Mouse (Mus musculus) stomach, embryonic 14.5 days (tissue): ENCODE results near the gene Syn3. TPM values are rescaled to one million over a fixed set of nuclear protein-coding genes. Genes with fewer than 3 reads are reported as not detected.
A peak's percentile ranks its signal among the peaks of the same experiment; 100 is the strongest.

Source experiments
- ATAC-seq: fragments of 200-750 bp; cut with Nextera tagmentation; 2 replicates; pipeline ENCODE4 v1.8.0; 2017; ENCODE audit warnings: low read depth, moderate TSS enrichment; ENCODE audit not compliant: insufficient number of reproducible peaks, insufficient read depth, low FRiP score
- H3K27ac ChIP-seq: fragments of 300-500 bp; sonication (generic); 2 replicates; pipeline ENCODE4 v1.5.1; 2014; ENCODE audit warnings: mild to moderate bottlenecking, low read length, moderate library complexity, mixed read lengths
- H3K27me3 ChIP-seq: fragments of 300-500 bp; sonication (generic); 2 replicates; pipeline ENCODE4 v1.6.1; 2014; ENCODE audit warnings: low read length, control low read depth, mixed read lengths; ENCODE audit not compliant: control insufficient read depth, insufficient read depth
- H3K36me3 ChIP-seq: fragments of 300-500 bp; sonication (generic); 2 replicates; pipeline ENCODE4 v1.6.1; 2014; ENCODE audit warnings: mild to moderate bottlenecking, control low read depth, low read length, moderate library complexity, mixed read lengths; ENCODE audit not compliant: control insufficient read depth, insufficient read depth
- H3K4me1 ChIP-seq: fragments of 300-500 bp; sonication (generic); 2 replicates; pipeline ENCODE4 v1.6.1; 2014; ENCODE audit warnings: low read length, control low read depth, mixed read lengths; ENCODE audit not compliant: control insufficient read depth, insufficient read depth
- H3K4me2 ChIP-seq: fragments of 300-500 bp; sonication (generic); replicated peaks from 2 replicates; pipeline ENCODE4 v1.6.1; 2014; ENCODE audit warnings: low read depth, low read length, control low read depth
- H3K4me3 ChIP-seq: fragments of 300-500 bp; sonication (generic); 2 replicates; pipeline ENCODE4 v1.5.1; 2014; ENCODE audit warnings: low read depth, low read length, control low read depth
- H3K9ac ChIP-seq: fragments of 300-500 bp; sonication (generic); replicated peaks from 2 replicates; pipeline ENCODE4 v1.6.1; 2014; ENCODE audit warnings: low read depth, mild to moderate bottlenecking, control low read depth, low read length, moderate library complexity, mixed read lengths
- H3K9me3 ChIP-seq: fragments of 300-500 bp; sonication (generic); 2 replicates; pipeline ENCODE4 v1.6.1; 2016; ENCODE audit warnings: low read depth, low read length, control low read depth; ENCODE audit not compliant: control insufficient read depth
- WGBS: fragments of 180-500 bp; shearing (Covaris S2); extraction: QIAGEN DNeasy Blood & Tissue Kit; methylation state at CpG from one replicate; pipeline ENCODE4 v1.1.7; 2014; 5-methylcytosine and 5-hydroxymethylcytosine counted together
- polyA plus RNA-seq: library from polyadenylated mRNA; unstranded; fragments of >200 nt; fragmentation: Nextera tagmentation; extraction: Ambion mirVana; gene quantifications from 2 replicates; pipeline ENCODE4 v1.2.1, GENCODE M21; 2014

Syn3 gene
- polyA plus RNA-seq, 1 experiment from 2014 or later = 5.8 TPM

GRCm38 (mm10) chr10:86065661-86066060 is 433.0 kb downstream of the Syn3 start:
- no peak overlapping the region for H3K27ac ChIP-seq
- no peak overlapping the region for H3K4me2 ChIP-seq
- no peaks in the 10 kb centered on the region for H3K27me3 ChIP-seq
- H3K9ac ChIP-seq = no peak overlapping the region
- H3K36me3 ChIP-seq = no peaks in the 10 kb centered on the region
- ATAC-seq = no peak
- H3K9me3 ChIP-seq = no peaks in the 10 kb centered on the region
- 78% methylated on average over 1 of the region's 1 CpGs for WGBS
- peaks cover 6% of the 10 kb centered on the region; the same call in 1 of the 2 replicates for H3K4me1 ChIP-seq
- no peak overlapping the region for H3K4me3 ChIP-seq

- WGBS = 4% methylated on average over 4 of the region's 4 CpGs
- Histone ChIP-seq H3K4me1 (peaks cover 6% of the 10 kb centered on the region; the same call in 1 of the 2 replicates), H3K4me2 (no peak overlapping the region), H3K36me3 (no peaks in the 10 kb centered on the region), H3K9ac (no peak overlapping the region), H3K4me3 (no peak overlapping the region), H3K27me3 (no peaks in the 10 kb centered on the region), H3K27ac (no peak overlapping the region), H3K9me3 (no peaks in the 10 kb centered on the region)
- peak; percentile 74 for ATAC-seq
Observed at GRCm38 (mm10) chr10:86064937-86065336, 433.8 kb downstream of the Syn3 start.

- 90% methylated on average over 8 of the region's 8 CpGs for WGBS
- H3K9ac ChIP-seq = no peak overlapping the region
- no peak overlapping the region for H3K4me3 ChIP-seq
- H3K27ac ChIP-seq = no peak overlapping the region
- no peaks in the 10 kb centered on the region for H3K36me3 ChIP-seq
- no peak overlapping the region for H3K4me2 ChIP-seq
- 0 out of 2 replicates have a peak, but pooled peaks cover 3% of the 10 kb centered on the region for H3K4me1 ChIP-seq
- no peaks in the 10 kb centered on the region for H3K27me3 ChIP-seq
- no peak for ATAC-seq
- no peaks in the 10 kb centered on the region for H3K9me3 ChIP-seq
Observed at GRCm38 (mm10) chr10:86063018-86063384, 435.7 kb downstream of the Syn3 start.

- 58% methylated on average over 5 of the region's 5 CpGs for WGBS
- Histone ChIP-seq H3K27ac (no peak overlapping the region), H3K4me3 (no peak overlapping the region), H3K9me3 (no peaks in the 10 kb centered on the region), H3K27me3 (no peaks in the 10 kb centered on the region), H3K4me2 (no peak overlapping the region), H3K36me3 (no peaks in the 10 kb centered on the region), H3K9ac (no peak overlapping the region), H3K4me1 (0 out of 2 replicates have a peak, but pooled peaks cover 3% of the 10 kb centered on the region)
- no peak for ATAC-seq
Observed at GRCm38 (mm10) chr10:86062261-86063017, 436.3 kb downstream of the Syn3 start.

GRCm38 (mm10) chr10:86060267-86060666 is 438.4 kb downstream of the Syn3 start:
- no peaks in the 10 kb centered on the region for H3K27me3 ChIP-seq
- H3K4me1 ChIP-seq = 0 out of 2 replicates have a peak, but pooled peaks cover 2% of the 10 kb centered on the region
- no peaks in the 10 kb centered on the region for H3K9me3 ChIP-seq
- no peak for ATAC-seq
- no peak overlapping the region for H3K4me2 ChIP-seq
- no peak overlapping the region for H3K9ac ChIP-seq
- no peak overlapping the region for H3K4me3 ChIP-seq
- WGBS = 62% methylated on average over 3 of the region's 3 CpGs
- H3K27ac ChIP-seq = no peak overlapping the region
- H3K36me3 ChIP-seq = no peaks in the 10 kb centered on the region

GRCm38 (mm10) chr10:86057712-86058111 is 441.0 kb downstream of the Syn3 start:
- 41% methylated on average over 2 of the region's 2 CpGs for WGBS
- Histone ChIP-seq H3K27ac (no peak overlapping the region), H3K9ac (no peak overlapping the region), H3K9me3 (no peaks in the 10 kb centered on the region), H3K36me3 (no peaks in the 10 kb centered on the region), H3K27me3 (no peaks in the 10 kb centered on the region), H3K4me2 (no peak overlapping the region), H3K4me3 (no peak overlapping the region), H3K4me1 (no peaks in the 10 kb centered on the region)
- no peak for ATAC-seq

- 84% methylated on average over 11 of the region's 11 CpGs for WGBS
- H3K9me3 ChIP-seq = no peaks in the 10 kb centered on the region
- no peak for ATAC-seq
- H3K27ac ChIP-seq = no peak overlapping the region
- H3K4me3 ChIP-seq = no peak overlapping the region
- H3K27me3 ChIP-seq = no peaks in the 10 kb centered on the region
- no peaks in the 10 kb centered on the region for H3K4me1 ChIP-seq
- no peak overlapping the region for H3K9ac ChIP-seq
- H3K4me2 ChIP-seq = no peak overlapping the region
- no peaks in the 10 kb centered on the region for H3K36me3 ChIP-seq
Observed at GRCm38 (mm10) chr10:86057286-86057685, 441.4 kb downstream of the Syn3 start.

- Histone ChIP-seq H3K4me1 (no peaks in the 10 kb centered on the region), H3K36me3 (no peaks in the 10 kb centered on the region; the same call in 1 of the 2 replicates), H3K4me2 (no peak overlapping the region), H3K4me3 (no peak overlapping the region), H3K9ac (no peak overlapping the region), H3K27me3 (no peaks in the 10 kb centered on the region), H3K9me3 (no peaks in the 10 kb centered on the region), H3K27ac (no peak overlapping the region)
- 84% methylated on average over 8 of the region's 8 CpGs for WGBS
- ATAC-seq = no peak
Observed at GRCm38 (mm10) chr10:86056297-86056903, 442.3 kb downstream of the Syn3 start.
